Mouse (Mus musculus) A20 (cell line): ENCODE results near the gene Sh3pxd2b.

ENCODE experiments used
- DNase-seq: peaks from one replicate; pipeline ENCODE4 v3.0.0-alpha.2; 2011; ENCODE audit warnings: low read depth, low spot score

The Sh3pxd2b gene

GRCm38 (mm10) chr11:32373266-32374026 is 25.8 kb downstream of the Sh3pxd2b start:
- no peak for DNase-seq

- no peak for DNase-seq
Observed at GRCm38 (mm10) chr11:32374027-32374589, 26.5 kb downstream of the Sh3pxd2b start.

GRCm38 (mm10) chr11:32375104-32375535 is 27.5 kb downstream of the Sh3pxd2b start:
- DNase-seq = no peak

GRCm38 (mm10) chr11:32376086-32376485 is 28.5 kb downstream of the Sh3pxd2b start:
- no peak for DNase-seq

GRCm38 (mm10) chr11:32379910-32380309 is 32.3 kb downstream of the Sh3pxd2b start:
- no peak for DNase-seq

GRCm38 (mm10) chr11:32383341-32384134 is 35.9 kb downstream of the Sh3pxd2b start:
- no peak for DNase-seq

- DNase-seq = no peak
Observed at GRCm38 (mm10) chr11:32384135-32384801, 36.6 kb downstream of the Sh3pxd2b start.

GRCm38 (mm10) chr11:32386043-32386442 is 38.4 kb downstream of the Sh3pxd2b start:
- no peak for DNase-seq

- DNase-seq = no peak
Observed at GRCm38 (mm10) chr11:32388064-32388463, 40.4 kb downstream of the Sh3pxd2b start.

- no peak for DNase-seq
Observed at GRCm38 (mm10) chr11:32393095-32393494, 45.5 kb downstream of the Sh3pxd2b start.

- no peak for DNase-seq
Observed at GRCm38 (mm10) chr11:32395791-32396190, 48.2 kb downstream of the Sh3pxd2b start.

GRCm38 (mm10) chr11:32398446-32398845 is 50.8 kb downstream of the Sh3pxd2b start:
- no peak for DNase-seq

GRCm38 (mm10) chr11:32399261-32399660 is 51.6 kb downstream of the Sh3pxd2b start:
- DNase-seq = no peak

GRCm38 (mm10) chr11:32402712-32403111 is 55.1 kb downstream of the Sh3pxd2b start:
- no peak for DNase-seq

GRCm38 (mm10) chr11:32404708-32405107 is 57.1 kb downstream of the Sh3pxd2b start:
- no peak for DNase-seq

- no peak for DNase-seq
Observed at GRCm38 (mm10) chr11:32407863-32408262, 60.2 kb downstream of the Sh3pxd2b start.

- no peak for DNase-seq
Observed at GRCm38 (mm10) chr11:32409052-32409451, 61.4 kb downstream of the Sh3pxd2b start.

GRCm38 (mm10) chr11:32409823-32410562 is 62.4 kb downstream of the Sh3pxd2b start:
- no peak for DNase-seq

GRCm38 (mm10) chr11:32420001-32420400 is 72.4 kb downstream of the Sh3pxd2b start:
- DNase-seq = no peak

GRCm38 (mm10) chr11:32423311-32423710 is 75.7 kb downstream of the Sh3pxd2b start:
- no peak for DNase-seq

- DNase-seq = no peak
Observed at GRCm38 (mm10) chr11:32424600-32424999, 77.0 kb downstream of the Sh3pxd2b start.
